Mouse (Mus musculus) spleen, adult 2 months (tissue): ENCODE measurements around the gene Fcho1.

Experiments used
- CTCF ChIP-seq: fragments of 200-500 bp; IDR thresholded peaks from 2 replicates; pipeline ENCODE4 v1.5.1; 2011; ENCODE audit warnings: mild to moderate bottlenecking, inconsistent platforms; ENCODE audit not compliant: insufficient read depth, insufficient read length, insufficient replicate concordance; ENCODE audit errors: extremely low read depth
- POLR2A ChIP-seq: fragments of 200-500 bp; IDR thresholded peaks from 2 replicates; pipeline ENCODE4 v1.6.1; 2011; ENCODE audit warnings: low read depth, low read length, inconsistent platforms

GRCm38 (mm10) chr8:71676020-71676741 lies 49.3 kb downstream of the Fcho1 start, which contains the start of gene Jak3:
- no peak for TF ChIP-seq POLR2A
- TF ChIP-seq CTCF = no peak
